Mouse (Mus musculus) hindbrain, embryonic 11.5 days (tissue): Measurements from ENCODE around the gene Plin5. TPM values are rescaled to one million over a fixed set of nuclear protein-coding genes. Genes with fewer than 3 reads are reported as not detected.
A peak's percentile ranks its signal among the peaks of the same experiment; 100 is the strongest.
"Not testable (repeated sequence)": the region's sequence is repeated elsewhere in the genome, so short reads cannot be mapped to it uniquely, and the experiment has no call there.

Source experiments
- ATAC-seq: fragments of 200-750 bp; cut with Nextera tagmentation; 2 replicates; pipeline ENCODE4 v1.8.0; 2017; ENCODE audit warnings: mild to moderate bottlenecking, moderate TSS enrichment, moderate library complexity; ENCODE audit not compliant: low FRiP score
- DNase-seq: peaks from one replicate; pipeline ENCODE4 v3.0.0-alpha.2; 2015; ENCODE audit warnings: low spot score
- H3K27ac ChIP-seq: fragments of 300-500 bp; sonication (generic); 2 replicates; pipeline ENCODE4 v1.5.1; 2014; ENCODE audit warnings: mild to moderate bottlenecking, low read depth, low read length
- H3K27me3 ChIP-seq: fragments of 300-500 bp; sonication (generic); 2 replicates; pipeline ENCODE4 v1.6.1; 2014; ENCODE audit warnings: mild to moderate bottlenecking, low read length, moderate library complexity, mixed read lengths; ENCODE audit not compliant: control insufficient read depth, insufficient read depth
- H3K36me3 ChIP-seq: fragments of 300-500 bp; sonication (generic); 2 replicates; pipeline ENCODE4 v1.6.1; 2014; ENCODE audit warnings: mild to moderate bottlenecking, low read length, moderate library complexity, mixed read lengths; ENCODE audit not compliant: control insufficient read depth, insufficient read depth
- H3K4me1 ChIP-seq: fragments of 300-500 bp; sonication (generic); replicated peaks from 2 replicates; pipeline ENCODE4 v1.6.1; 2014; ENCODE audit warnings: low read length, mixed read lengths; ENCODE audit not compliant: control insufficient read depth, insufficient read depth
- H3K4me2 ChIP-seq: fragments of 300-500 bp; sonication (generic); replicated peaks from 2 replicates; pipeline ENCODE4 v1.6.1; 2014; ENCODE audit warnings: mild to moderate bottlenecking, low read depth, low read length
- H3K4me3 ChIP-seq: fragments of 300-500 bp; sonication (generic); 2 replicates; pipeline ENCODE4 v1.5.1; 2014; ENCODE audit warnings: low read depth, low read length
- H3K9ac ChIP-seq: fragments of 300-500 bp; sonication (generic); 2 replicates; pipeline ENCODE4 v1.6.1; 2014; ENCODE audit warnings: low read depth, low read length
- H3K9me3 ChIP-seq: fragments of 300-500 bp; sonication (generic); 2 replicates; pipeline ENCODE4 v1.6.1; 2016; ENCODE audit warnings: low read length; ENCODE audit not compliant: control insufficient read depth
- WGBS: fragments of 180-500 bp; shearing (Covaris S2); extraction: QIAGEN DNeasy Blood & Tissue Kit; methylation state at CpG from one replicate; pipeline ENCODE4 v1.1.7; 2014; 5-methylcytosine and 5-hydroxymethylcytosine counted together
- polyA plus RNA-seq: library from polyadenylated mRNA; unstranded; fragments of >200 nt; fragmentation: Nextera tagmentation; extraction: Ambion mirVana; gene quantifications from 2 replicates; pipeline ENCODE4 v1.2.1, GENCODE M21; 2014

Plin5 gene
- polyA plus RNA-seq, 1 experiment from 2014 or later: 0.28 TPM

- Histone ChIP-seq H3K4me1 (peaks cover 5% of the 10 kb centered on the region), H3K36me3 (no peaks in the 10 kb centered on the region), H3K27ac (no peak overlapping the region), H3K4me2 (no peak overlapping the region), H3K27me3 (no peaks in the 10 kb centered on the region), H3K9me3 (no peaks in the 10 kb centered on the region), H3K9ac (no peak overlapping the region), H3K4me3 (no peak overlapping the region)
- ATAC-seq (no peak), DNase-seq (no peak)
- WGBS: 90% methylated on average over 5 of the region's 5 CpGs
These were observed 39.9 kb downstream of the Plin5 start for GRCm38 (mm10) chr17:56077523-56077922.

- H3K9ac ChIP-seq: peak within 1 kb of the TSS; percentile 79
- DNase-seq (peak; percentile 98), ATAC-seq (peak; percentile 54)
- H3K36me3 ChIP-seq: peaks cover 4% of the 10 kb centered on the region
- under 1% methylated on average over 35 of the region's 35 CpGs for WGBS
- H3K4me2 ChIP-seq: peak within 1 kb of the TSS; percentile 66
- H3K27me3 ChIP-seq: no peaks in the 10 kb centered on the region
- peaks cover 3% of the 10 kb centered on the region; the same call in 1 of the 2 replicates for H3K4me1 ChIP-seq
- H3K9me3 ChIP-seq: no peaks in the 10 kb centered on the region
- peak within 1 kb of the TSS; percentile 70 for H3K4me3 ChIP-seq
- peak within 1 kb of the TSS; percentile 91 for H3K27ac ChIP-seq
These were observed 42.6 kb downstream of the Plin5 start, which contains the start of gene Ubxn6 for GRCm38 (mm10) chr17:56074827-56075208. Gene Ubxn6 (minus strand): TSS chr17:56075028.

GRCm38 (mm10) chr17:56074097-56074826 is 43.1 kb downstream of the Plin5 start:
- Histone ChIP-seq H3K27ac (peak overlapping the region; percentile 91), H3K9ac (peak overlapping the region; percentile 79), H3K9me3 (no peaks in the 10 kb centered on the region), H3K4me1 (peaks cover 3% of the 10 kb centered on the region; the same call in 1 of the 2 replicates), H3K4me3 (peak overlapping the region; percentile 70), H3K27me3 (no peaks in the 10 kb centered on the region), H3K36me3 (peaks cover 7% of the 10 kb centered on the region), H3K4me2 (peak overlapping the region; percentile 66)
- ATAC-seq: peak; percentile 31
- peak; percentile 89 for DNase-seq
- WGBS: 8% methylated on average over 22 of the region's 22 CpGs

- peaks cover 3% of the 10 kb centered on the region; the same call in 1 of the 2 replicates for H3K4me1 ChIP-seq
These were observed 45.2 kb downstream of the Plin5 start for GRCm38 (mm10) chr17:56072243-56072642.

GRCm38 (mm10) chr17:56071126-56071525 is 46.3 kb downstream of the Plin5 start:
- DNase-seq: no peak
- Histone ChIP-seq H3K9ac (no peak overlapping the region), H3K4me1 (peaks cover 3% of the 10 kb centered on the region; the same call in 1 of the 2 replicates), H3K4me2 (no peak overlapping the region), H3K27me3 (no peaks in the 10 kb centered on the region), H3K27ac (no peak overlapping the region), H3K4me3 (no peak overlapping the region), H3K9me3 (no peaks in the 10 kb centered on the region), H3K36me3 (peaks cover 18% of the 10 kb centered on the region)
- ATAC-seq: no peak

More at GRCm38 (mm10) chr17:56072243-56072642, 45.2 kb downstream of the Plin5 start:
- DNase-seq (no peak), ATAC-seq (no peak)
- no peak overlapping the region for H3K4me3 ChIP-seq
- peaks cover 17% of the 10 kb centered on the region for H3K36me3 ChIP-seq
- H3K27ac ChIP-seq: no peak overlapping the region
- H3K9me3 ChIP-seq: no peaks in the 10 kb centered on the region
- no peaks in the 10 kb centered on the region for H3K27me3 ChIP-seq
- WGBS: 94% methylated on average over 5 of the region's 5 CpGs
- no peak overlapping the region for H3K4me2 ChIP-seq
- H3K9ac ChIP-seq: no peak overlapping the region

GRCm38 (mm10) chr17:56069066-56069465 is 48.3 kb downstream of the Plin5 start:
- Histone ChIP-seq H3K4me2 (no peak overlapping the region), H3K27ac (no peak overlapping the region), H3K27me3 (no peaks in the 10 kb centered on the region), H3K4me1 (peaks cover 2% of the 10 kb centered on the region; the same call in 1 of the 2 replicates), H3K4me3 (no peak overlapping the region), H3K9ac (no peak overlapping the region), H3K36me3 (peaks cover 22% of the 10 kb centered on the region), H3K9me3 (no peaks in the 10 kb centered on the region)
- ATAC-seq: no peak
- DNase-seq: no peak
- WGBS: 95% methylated on average over 14 of the region's 14 CpGs

DNA sequence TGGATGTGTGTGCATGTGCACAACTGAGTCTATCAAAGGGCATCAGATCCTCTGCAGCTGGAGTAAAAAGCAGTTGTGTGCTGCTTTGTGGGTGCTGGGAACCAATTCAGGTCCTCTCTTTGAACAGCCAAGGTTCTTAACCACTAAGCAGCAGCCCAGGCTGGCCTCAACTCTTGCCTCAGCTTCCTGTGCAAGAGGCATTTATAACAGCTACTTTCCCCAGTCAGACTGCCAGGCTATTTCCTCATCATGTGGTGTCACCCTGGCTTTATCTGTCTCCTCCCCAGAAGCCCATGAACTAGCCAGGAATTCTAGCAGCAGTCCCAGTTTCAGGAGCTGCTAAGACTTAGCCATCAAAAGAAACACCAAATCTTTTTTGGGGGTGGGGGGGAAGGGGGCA is 50.9 kb downstream of the Plin5 start:
- Histone ChIP-seq H3K36me3 (peaks cover 26% of the 10 kb centered on the region), H3K9ac (no peak overlapping the region), H3K27me3 (no peaks in the 10 kb centered on the region), H3K27ac (no peak overlapping the region), H3K4me1 (no peaks in the 10 kb centered on the region), H3K4me3 (no peak overlapping the region), H3K4me2 (no peak overlapping the region), H3K9me3 (no peaks in the 10 kb centered on the region)
- DNase-seq: no peak
- no peak for ATAC-seq

DNA sequence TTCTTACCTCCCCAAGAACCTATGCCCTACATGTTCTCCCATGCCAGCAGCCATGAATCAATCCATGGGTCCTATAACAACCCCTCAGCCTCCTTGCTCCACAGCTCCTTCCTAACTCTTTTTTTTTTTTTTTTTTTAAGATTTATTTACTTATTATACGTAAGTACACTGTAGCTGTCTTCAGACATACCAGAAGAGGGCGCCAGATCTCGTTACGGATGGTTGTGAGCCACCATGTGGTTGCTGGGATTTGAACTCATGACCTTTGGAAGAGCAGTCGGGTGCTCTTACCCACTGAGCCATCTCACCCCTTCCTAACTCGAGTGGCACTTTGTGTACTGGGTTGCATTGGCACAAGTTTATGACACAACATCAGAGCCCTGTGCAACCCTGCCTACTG is 51.7 kb downstream of the Plin5 start:
- peaks cover 23% of the 10 kb centered on the region for H3K36me3 ChIP-seq
- DNase-seq, H3K27me3 ChIP-seq, H3K4me1 ChIP-seq, ATAC-seq, H3K4me3 ChIP-seq, H3K9me3 ChIP-seq, H3K4me2 ChIP-seq, H3K27ac ChIP-seq, H3K9ac ChIP-seq: not testable (repeated sequence)
- 83% methylated on average over 6 of the region's 6 CpGs for WGBS

DNA sequence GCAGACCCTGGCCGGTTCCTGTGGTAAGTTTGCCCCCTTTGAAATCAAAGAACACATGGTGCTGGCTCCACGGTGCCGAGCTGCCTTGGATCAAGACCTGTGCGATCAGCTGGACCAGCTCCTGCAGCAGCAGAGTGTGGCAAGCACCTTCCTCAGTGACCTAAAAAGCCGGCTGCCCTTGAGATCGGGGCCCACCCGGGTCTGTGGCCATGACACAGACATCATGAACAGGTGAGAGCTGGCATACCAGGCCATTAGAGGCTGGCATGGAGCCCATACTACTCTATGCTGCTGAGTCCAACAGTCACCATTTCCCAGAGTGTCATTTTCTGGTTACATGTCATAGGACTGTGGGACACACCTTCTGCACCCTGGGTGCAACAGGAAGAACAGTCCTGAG is 55.3 kb downstream of the Plin5 start:
- DNase-seq: no peak
- Histone ChIP-seq H3K9me3 (no peaks in the 10 kb centered on the region), H3K27me3 (no peaks in the 10 kb centered on the region), H3K4me2 (no peak overlapping the region), H3K4me1 (no peaks in the 10 kb centered on the region), H3K36me3 (peaks cover 9% of the 10 kb centered on the region), H3K9ac (no peak overlapping the region), H3K4me3 (no peak overlapping the region), H3K27ac (no peak overlapping the region)
- no peak for ATAC-seq
- 93% methylated on average over 7 of the region's 7 CpGs for WGBS
